Mouse (Mus musculus) kidney, adult 9 months (tissue): ENCODE measurements at regions not wholly inside any gene's neighbourhood (a gene's known extent, or its start where the extent isn't known, plus 50 kb on each side); places are given as distances from the start of the nearest gene placed in this dataset.
"Not testable (repeated sequence)": the region's sequence is repeated elsewhere in the genome, so short reads cannot be mapped to it uniquely, and the experiment has no call there.

ENCODE experiments used
- DNase-seq: peaks from one replicate; pipeline ENCODE4 v3.0.0; 2022

- DNase-seq, result no peak
Measured at GRCm38 (mm10) chr16:9016040-9016761, 186.3 kb downstream of the 1810013L24Rik start.

- no peak for DNase-seq
Measured at GRCm38 (mm10) chr16:9016762-9017086, 186.8 kb downstream of the 1810013L24Rik start.

GRCm38 (mm10) chr16:9030717-9031116 is 200.8 kb downstream of the 1810013L24Rik start:
- DNase-seq, result no peak

- no peak for DNase-seq
Measured at GRCm38 (mm10) chr16:9043271-9043670, 213.4 kb downstream of the 1810013L24Rik start.

GRCm38 (mm10) chr16:9046864-9047263 is 217.0 kb downstream of the 1810013L24Rik start:
- no peak for DNase-seq

- no peak for DNase-seq
Measured at GRCm38 (mm10) chr16:9054415-9054814, 224.5 kb downstream of the 1810013L24Rik start.

- no peak for DNase-seq
Measured at GRCm38 (mm10) chr16:9056430-9056829, 226.5 kb downstream of the 1810013L24Rik start.

- DNase-seq, result no peak
Measured at GRCm38 (mm10) chr16:9071526-9071925, 241.6 kb downstream of the 1810013L24Rik start.

- DNase-seq, result not testable (repeated sequence)
Measured at GRCm38 (mm10) chr16:9071956-9072355, 242.1 kb downstream of the 1810013L24Rik start.

GRCm38 (mm10) chr16:9074295-9074694 is 244.4 kb downstream of the 1810013L24Rik start:
- DNase-seq, result no peak

- DNase-seq, result no peak
Measured at GRCm38 (mm10) chr16:9077451-9077850, 247.6 kb downstream of the 1810013L24Rik start.

- no peak for DNase-seq
Measured at GRCm38 (mm10) chr16:9078405-9078942, 248.6 kb downstream of the 1810013L24Rik start.

GRCm38 (mm10) chr16:9083040-9083439 is 253.1 kb downstream of the 1810013L24Rik start:
- no peak for DNase-seq

- no peak for DNase-seq
Measured at GRCm38 (mm10) chr16:9083740-9084139, 253.8 kb downstream of the 1810013L24Rik start.

GRCm38 (mm10) chr16:9084581-9084980 is 254.7 kb downstream of the 1810013L24Rik start:
- DNase-seq, result no peak

GRCm38 (mm10) chr16:9085133-9085532 is 255.2 kb downstream of the 1810013L24Rik start:
- no peak for DNase-seq

- DNase-seq, result no peak
Measured at GRCm38 (mm10) chr16:9085977-9086376, 256.1 kb downstream of the 1810013L24Rik start.

GRCm38 (mm10) chr16:9091790-9092189 is 261.9 kb downstream of the 1810013L24Rik start:
- DNase-seq, result no peak

GRCm38 (mm10) chr16:9092191-9092848 is 262.4 kb downstream of the 1810013L24Rik start:
- DNase-seq, result no peak

- no peak for DNase-seq
Measured at GRCm38 (mm10) chr16:9093593-9093992, 263.7 kb downstream of the 1810013L24Rik start.

GRCm38 (mm10) chr16:9094201-9094600 is 264.3 kb downstream of the 1810013L24Rik start:
- no peak for DNase-seq

- DNase-seq, result no peak
Measured at GRCm38 (mm10) chr16:9106211-9106610, 276.3 kb downstream of the 1810013L24Rik start.

GRCm38 (mm10) chr16:9106676-9107075 is 276.8 kb downstream of the 1810013L24Rik start:
- DNase-seq, result not testable (repeated sequence)

GRCm38 (mm10) chr16:9113801-9114200 is 283.9 kb downstream of the 1810013L24Rik start:
- no peak for DNase-seq
